Mouse (Mus musculus) olfactory bulb, adult 2 months (tissue): Measurements from ENCODE around the gene Cmya5. TPM values are rescaled to one million over a fixed set of nuclear protein-coding genes. Genes with fewer than 3 reads are reported as not detected.

Source experiments
- H3K27ac ChIP-seq: fragments of 200-500 bp; 2 replicates; pipeline ENCODE4 v1.5.1; 2012; ENCODE audit warnings: low read depth, low read length; ENCODE audit not compliant: insufficient read depth
- H3K4me1 ChIP-seq: fragments of 200-500 bp; 2 replicates; pipeline ENCODE4 v1.6.1; 2012; ENCODE audit warnings: low read length; ENCODE audit not compliant: control insufficient read depth, insufficient read depth
- H3K4me3 ChIP-seq: fragments of 200-500 bp; 2 replicates; pipeline ENCODE4 v1.5.1; 2012; ENCODE audit warnings: mild to moderate bottlenecking, low read depth, low read length, moderate library complexity; ENCODE audit not compliant: insufficient read depth
- CTCF ChIP-seq: fragments of 200-500 bp; IDR thresholded peaks from 2 replicates; pipeline ENCODE4 v1.5.1; 2012; ENCODE audit warnings: low read depth, mild to moderate bottlenecking, low read length, moderate library complexity; ENCODE audit not compliant: insufficient read depth
- POLR2A ChIP-seq: fragments of 200-500 bp; IDR thresholded peaks from 2 replicates; pipeline ENCODE4 v1.6.1; 2012; ENCODE audit warnings: mild to moderate bottlenecking, low read depth, low read length, moderate library complexity; ENCODE audit not compliant: insufficient read depth
- WGBS: fragments of 180-500 bp; shearing (Covaris S2); methylation state at CpG from one replicate; pipeline ENCODE4 v1.1.7; 2018; 5-methylcytosine and 5-hydroxymethylcytosine counted together
- polyA plus RNA-seq: library from polyadenylated mRNA; stranded (reverse); fragments of >200 nt; gene quantifications from 2 replicates; pipeline ENCODE4 v1.2.4, GENCODE M21; 2012; ENCODE audit warnings: low replicate concordance; ENCODE audit not compliant: missing spikeins, insufficient read depth, insufficient read length

Cmya5 gene
- polyA plus RNA-seq, 1 experiment = not detected

DNA sequence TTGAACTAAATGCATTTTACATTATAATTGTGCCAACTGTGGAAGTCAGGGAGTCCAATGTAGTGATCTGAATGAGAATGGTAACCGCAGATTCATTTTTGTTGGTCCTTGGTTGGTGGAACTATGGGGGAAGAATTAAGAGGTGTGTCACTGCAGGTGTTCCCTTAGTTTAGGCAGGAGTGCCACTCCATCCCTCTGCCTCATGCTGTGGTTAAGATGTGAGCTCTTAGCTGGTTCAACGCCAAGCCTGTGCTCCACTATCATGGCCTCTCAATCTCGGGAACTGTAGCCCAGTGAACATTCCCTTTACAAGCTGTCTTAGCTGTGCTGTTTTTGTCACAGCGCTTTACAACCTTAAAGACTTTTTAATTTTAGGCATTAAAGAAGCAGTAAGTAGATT lies 18.8 kb upstream of the Cmya5 start:
- Histone ChIP-seq H3K4me3 (no peak overlapping the region), H3K27ac (no peak overlapping the region), H3K4me1 (no peaks in the 10 kb centered on the region)
- 75% methylated on average over 4 of the region's 4 CpGs for WGBS
- TF ChIP-seq POLR2A = no peak
- no peak for TF ChIP-seq CTCF

- H3K4me3 ChIP-seq = no peak overlapping the region
- TF ChIP-seq CTCF = no peak
- TF ChIP-seq POLR2A = no peak
- no peak overlapping the region for H3K27ac ChIP-seq
- no peaks in the 10 kb centered on the region for H3K4me1 ChIP-seq
Measured at GRCm38 (mm10) chr13:93162456-93162855, 17.9 kb upstream of the Cmya5 start.

GRCm38 (mm10) chr13:93158261-93158660 lies 13.7 kb upstream of the Cmya5 start:
- Histone ChIP-seq H3K27ac (no peak overlapping the region), H3K4me3 (no peak overlapping the region), H3K4me1 (0 out of 2 replicates have a peak, but pooled peaks cover 4% of the 10 kb centered on the region)
- TF ChIP-seq POLR2A (no peak), CTCF (no peak)
- 97% methylated on average over 6 of the region's 6 CpGs for WGBS

- Histone ChIP-seq H3K4me3 (no peak overlapping the region), H3K27ac (no peak overlapping the region), H3K4me1 (0 out of 2 replicates have a peak, but pooled peaks cover 4% of the 10 kb centered on the region)
- 38% methylated on average over 1 of the region's 1 CpGs for WGBS
- TF ChIP-seq POLR2A = no peak
- no peak for TF ChIP-seq CTCF
Measured at GRCm38 (mm10) chr13:93153280-93153679, 8.8 kb upstream of the Cmya5 start.

DNA sequence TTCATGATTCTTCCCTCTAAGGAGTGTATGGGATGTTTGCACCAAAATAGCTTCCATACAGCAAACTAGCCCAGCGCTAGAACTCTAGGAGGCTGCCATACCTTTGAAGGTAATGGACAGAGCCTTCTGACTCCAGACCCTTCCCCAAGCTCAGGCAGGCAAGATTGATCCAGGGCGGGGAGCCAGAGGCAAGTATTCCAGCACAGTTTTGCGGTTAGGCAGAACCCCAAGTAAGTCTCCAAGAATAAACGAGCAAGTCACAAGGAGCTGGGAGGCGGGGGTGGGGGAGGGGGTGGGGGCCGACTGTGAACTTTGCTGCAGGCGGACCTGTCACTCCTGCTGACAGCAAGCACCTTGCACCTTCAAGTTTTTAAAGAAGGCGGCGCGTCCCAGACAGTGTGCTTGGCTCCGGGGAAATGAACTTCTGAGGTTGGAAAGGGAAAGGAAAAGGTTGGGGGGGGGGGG lies 673 bp downstream of the Cmya5 start:
- Histone ChIP-seq H3K27ac (no peak overlapping the region), H3K4me1 (peaks cover 9% of the 10 kb centered on the region; the same call in 1 of the 2 replicates), H3K4me3 (peak overlapping the region; percentile 57)
- 15% methylated on average over 11 of the region's 11 CpGs for WGBS
- TF ChIP-seq CTCF (no peak), POLR2A (no peak)

- TF ChIP-seq POLR2A (no peak), CTCF (no peak)
- WGBS = 86% methylated on average over 6 of the region's 6 CpGs
- Histone ChIP-seq H3K4me1 (peaks cover 9% of the 10 kb centered on the region; the same call in 1 of the 2 replicates), H3K27ac (no peak overlapping the region), H3K4me3 (no peak overlapping the region)
Measured at GRCm38 (mm10) chr13:93141184-93141583, 3.3 kb downstream of the Cmya5 start.

DNA sequence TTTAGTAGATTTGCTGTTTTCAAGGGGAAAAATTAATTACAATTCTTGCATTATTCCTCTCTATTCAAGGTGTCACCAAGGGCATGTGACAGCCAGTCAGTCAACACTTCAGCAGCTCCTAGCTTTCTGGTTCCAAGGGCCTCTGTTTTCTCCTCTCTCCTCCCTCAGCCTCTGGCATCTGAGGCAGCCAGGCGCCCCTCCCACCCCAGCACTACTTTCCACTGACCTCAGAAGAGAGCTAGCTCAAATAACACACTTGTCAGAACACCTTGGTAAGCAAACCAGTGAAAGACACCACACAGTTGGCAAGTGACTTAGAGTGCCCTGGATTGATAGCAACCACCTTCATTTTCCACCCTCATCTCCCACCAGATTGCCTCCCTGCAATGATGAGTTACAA lies 6.5 kb downstream of the Cmya5 start:
- 87% methylated on average over 1 of the region's 1 CpGs for WGBS
- TF ChIP-seq CTCF = no peak
- TF ChIP-seq POLR2A = no peak
- Histone ChIP-seq H3K4me3 (no peak overlapping the region), H3K4me1 (0 out of 2 replicates have a peak, but pooled peaks cover under 1% of the 10 kb centered on the region), H3K27ac (no peak overlapping the region)

DNA sequence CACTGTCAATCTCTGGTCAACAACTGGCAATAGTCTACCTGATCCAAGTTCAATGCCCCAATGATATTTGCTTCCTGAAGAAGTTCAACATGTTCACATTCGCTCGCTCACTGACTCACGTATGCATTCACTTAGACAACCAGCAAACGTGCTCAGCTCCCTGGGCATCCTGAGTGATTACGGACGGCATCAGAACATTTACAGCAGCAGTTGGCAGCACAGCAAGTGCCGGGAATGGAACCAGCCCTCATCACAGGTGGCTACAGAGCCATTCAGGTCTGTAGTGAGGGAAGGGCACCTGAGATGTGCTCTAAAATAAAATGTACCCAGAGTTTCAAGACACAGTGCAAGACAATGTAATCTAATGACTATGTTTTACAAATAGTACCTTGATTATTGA lies 7.4 kb downstream of the Cmya5 start:
- WGBS = 93% methylated on average over 7 of the region's 7 CpGs

DNA sequence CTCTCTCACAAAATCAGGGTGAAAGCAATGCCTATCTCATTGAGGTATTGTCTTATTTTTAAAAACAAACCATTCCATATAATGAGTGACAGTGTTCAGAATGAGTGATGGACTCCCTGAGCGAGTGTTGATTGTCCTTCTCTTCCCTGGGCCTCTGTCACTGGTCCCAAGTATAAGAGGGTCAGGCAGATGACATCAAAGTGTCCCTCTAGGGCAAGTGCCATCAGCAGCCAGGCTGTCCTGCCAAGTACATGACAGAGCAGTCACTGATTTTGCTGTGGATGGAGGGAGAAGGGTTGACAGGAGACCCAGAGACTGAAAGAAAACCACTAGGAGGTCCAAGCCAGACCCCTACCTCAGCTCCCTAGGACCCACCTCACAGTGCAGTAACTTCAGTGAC lies 8.3 kb downstream of the Cmya5 start:
- no peak overlapping the region for H3K27ac ChIP-seq
- WGBS = 93% methylated on average over 1 of the region's 1 CpGs
- TF ChIP-seq POLR2A = no peak
- no peak for TF ChIP-seq CTCF
- H3K4me3 ChIP-seq = no peak overlapping the region
- no peaks in the 10 kb centered on the region for H3K4me1 ChIP-seq

More for the DNA sequence above, 7.4 kb downstream of the Cmya5 start:
- no peak for TF ChIP-seq POLR2A
- TF ChIP-seq CTCF = no peak
- Histone ChIP-seq H3K4me3 (no peak overlapping the region), H3K4me1 (no peaks in the 10 kb centered on the region), H3K27ac (no peak overlapping the region)

- 92% methylated on average over 2 of the region's 2 CpGs for WGBS
- H3K27ac ChIP-seq = no peak overlapping the region
- H3K4me1 ChIP-seq = no peaks in the 10 kb centered on the region
- H3K4me3 ChIP-seq = no peak overlapping the region
- TF ChIP-seq POLR2A (no peak), CTCF (no peak)
Measured at GRCm38 (mm10) chr13:93135501-93135900, 9.0 kb downstream of the Cmya5 start.
